Mouse (Mus musculus): ENCODE data around the gene Atg14.
"Not testable (repeated sequence)": the region's sequence is repeated elsewhere in the genome, so short reads cannot be mapped to it uniquely, and the experiment has no call there.

Gene Atg14

DNA sequence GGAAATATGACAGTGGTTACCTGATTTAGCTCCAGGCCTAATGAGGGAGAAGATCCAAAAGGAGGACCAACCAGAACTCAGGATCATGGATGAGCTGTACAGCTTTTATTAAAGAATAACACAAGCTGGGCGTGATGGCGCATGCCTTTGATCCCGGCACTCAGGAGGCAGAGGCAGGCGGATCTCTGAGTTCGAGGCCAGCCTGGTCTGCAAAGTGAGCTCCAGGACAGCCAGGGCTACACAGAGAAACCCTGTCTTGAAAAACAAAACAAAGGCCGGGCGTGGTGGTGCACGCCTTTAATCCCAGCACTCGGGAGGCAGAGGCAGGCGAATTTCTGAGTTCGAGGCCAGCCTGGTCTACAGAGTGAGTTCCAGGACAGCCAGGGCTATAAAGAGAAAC, at the start of gene Atg14:
Gene Atg14 (minus strand): TSS at position 101 of the 400 bp plus-strand sequence.
- not testable (repeated sequence) for DNase-seq (ENCODE audit: low read depth)

DNA sequence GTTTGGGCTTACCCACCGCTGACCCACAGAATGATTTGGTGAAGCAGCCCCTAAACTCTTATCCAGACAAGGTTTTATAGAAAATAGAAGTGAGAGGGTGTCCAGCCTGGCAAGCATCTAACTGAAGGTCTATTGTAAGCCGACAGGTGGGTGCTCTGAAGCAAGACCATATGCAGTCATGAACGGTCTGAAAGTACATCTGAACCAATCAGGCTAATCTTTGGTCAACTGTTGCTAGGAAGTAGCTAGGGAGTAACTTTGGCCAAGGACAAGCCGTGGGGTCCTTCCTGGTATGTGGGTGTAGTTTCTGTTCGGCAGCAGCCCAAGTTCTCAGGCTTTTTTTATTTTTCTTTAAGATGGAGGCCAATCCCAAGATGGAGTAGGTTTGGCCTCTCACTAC, 48.4 kb upstream of the Atg14 start:
- DNase-seq (ENCODE audit: low read depth), result no peak

DNA sequence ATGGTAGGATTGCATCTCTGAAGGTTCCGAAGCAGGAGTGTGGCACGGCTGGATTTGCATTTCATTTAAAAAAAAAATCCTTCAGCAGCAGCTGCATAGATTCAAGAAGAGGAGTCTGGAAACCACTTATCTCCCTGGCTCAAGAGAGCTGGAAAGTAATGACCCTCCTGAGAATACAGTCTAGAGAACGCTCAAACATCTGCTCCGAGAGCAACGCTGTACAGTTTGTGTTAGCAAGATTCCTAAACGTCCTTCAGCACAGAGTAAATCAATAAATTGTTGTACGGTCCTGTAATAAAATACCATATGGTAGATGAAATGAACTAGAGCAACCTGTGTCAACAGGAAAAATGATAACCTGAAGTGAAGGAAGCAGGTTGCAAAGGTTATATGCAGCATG, 42.8 kb upstream of the Atg14 start:
- no peak for DNase-seq (ENCODE audit: low read depth)

DNA sequence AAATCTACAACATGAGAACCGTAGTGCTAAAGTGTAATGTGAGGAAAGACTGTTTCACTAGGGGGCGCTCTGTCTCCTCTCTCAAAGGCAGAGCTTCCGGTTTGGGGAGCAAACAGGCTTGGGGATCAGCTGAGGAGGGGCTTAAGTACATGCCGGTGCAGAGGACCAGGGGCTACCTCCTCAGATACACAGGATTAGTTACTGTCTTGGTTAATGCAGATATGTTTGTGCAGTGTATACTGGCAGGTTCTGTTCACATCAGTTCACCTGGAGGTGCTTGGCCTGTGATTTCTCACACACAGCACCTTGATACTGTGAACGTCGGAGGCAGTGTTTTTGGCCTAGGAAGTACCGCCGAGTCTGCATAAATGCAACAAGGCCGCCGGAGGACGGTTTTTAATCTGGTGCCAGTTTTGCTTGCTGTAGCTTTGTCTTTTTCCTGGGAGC, 27.5 kb upstream of the Atg14 start:
- DNase-seq (ENCODE audit: low read depth), result peak; percentile 48

DNA sequence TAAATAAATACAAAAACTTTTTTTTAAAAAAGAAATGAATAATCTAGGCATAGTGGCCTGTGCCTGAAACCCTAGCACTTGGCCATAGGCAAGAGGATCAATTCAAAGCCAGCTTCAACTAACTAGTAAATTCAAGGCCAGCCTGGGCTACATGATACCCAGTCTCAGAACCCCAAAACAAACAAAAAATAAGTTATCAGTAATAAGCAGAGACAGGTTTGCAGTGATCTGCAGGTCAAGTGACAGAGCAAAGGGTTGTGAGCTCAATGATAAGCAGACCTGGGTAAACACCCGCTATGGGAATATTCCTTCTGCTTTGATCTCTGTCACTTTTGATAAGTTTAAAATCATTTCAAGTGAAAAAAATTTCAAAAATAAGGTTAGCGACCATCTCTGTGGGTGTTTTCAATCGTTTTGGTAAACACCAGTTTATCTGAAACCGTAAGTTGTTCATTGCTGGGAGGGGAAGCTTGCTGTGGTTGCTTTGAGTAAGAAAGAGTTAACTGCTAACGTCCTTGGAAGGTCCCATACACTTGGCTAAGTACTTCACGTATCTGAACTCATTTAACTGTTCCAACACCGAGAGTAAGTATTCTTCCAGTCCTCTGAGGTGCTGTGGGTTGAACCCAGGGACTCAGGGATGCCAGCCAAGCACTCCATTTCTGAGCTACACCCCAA, 24.1 kb upstream of the Atg14 start:
- DNase-seq (ENCODE audit: low read depth), result no peak

DNA sequence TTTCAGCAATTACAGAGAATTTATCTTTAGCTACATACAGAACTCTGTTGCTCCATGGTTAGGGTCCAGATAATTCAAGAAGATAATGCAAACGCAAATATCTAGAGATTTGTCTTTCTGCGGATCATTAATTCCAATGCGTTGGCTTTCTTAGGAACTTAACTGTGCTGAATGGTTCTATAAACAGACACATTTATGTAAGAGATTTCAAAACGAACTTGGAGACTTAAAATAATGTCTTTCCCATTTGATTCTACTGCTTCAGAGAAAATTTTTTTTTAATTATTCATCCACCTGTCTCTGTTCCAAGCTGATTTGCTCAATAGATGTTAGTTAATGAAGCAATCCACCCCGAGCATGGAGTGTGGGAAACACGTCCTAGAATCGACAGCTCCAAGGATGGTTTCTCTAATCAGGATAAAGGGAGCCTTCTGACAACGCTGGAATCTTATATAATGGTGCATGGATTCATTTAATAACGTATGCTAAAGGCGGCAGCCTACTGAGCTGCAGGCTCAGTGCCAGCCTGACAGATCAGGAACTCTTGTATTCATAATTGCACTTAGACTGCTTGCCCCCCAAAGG, 20.0 kb upstream of the Atg14 start:
- DNase-seq (ENCODE audit: low read depth), result no peak

DNA sequence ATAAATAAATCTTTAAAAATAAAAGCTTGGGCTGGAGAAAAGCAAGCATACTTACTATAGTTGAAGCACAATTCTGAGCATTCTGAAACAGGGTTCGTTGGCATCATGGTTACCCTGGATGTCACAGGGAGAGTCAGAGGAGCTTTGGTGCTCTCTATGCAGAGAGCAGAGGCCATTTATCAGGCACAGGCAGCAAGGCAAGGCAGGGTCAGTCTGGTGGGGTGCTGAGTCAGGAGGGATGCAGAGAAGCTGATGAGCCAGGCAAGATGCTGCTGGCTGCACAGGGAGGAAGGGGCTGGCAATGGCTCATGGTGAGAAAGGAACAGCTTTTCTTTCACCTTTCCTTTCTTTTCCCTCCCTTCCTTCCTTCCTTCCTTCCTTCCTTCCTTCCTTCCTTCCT, 19.0 kb upstream of the Atg14 start:
- no peak for DNase-seq (ENCODE audit: low read depth)

DNA sequence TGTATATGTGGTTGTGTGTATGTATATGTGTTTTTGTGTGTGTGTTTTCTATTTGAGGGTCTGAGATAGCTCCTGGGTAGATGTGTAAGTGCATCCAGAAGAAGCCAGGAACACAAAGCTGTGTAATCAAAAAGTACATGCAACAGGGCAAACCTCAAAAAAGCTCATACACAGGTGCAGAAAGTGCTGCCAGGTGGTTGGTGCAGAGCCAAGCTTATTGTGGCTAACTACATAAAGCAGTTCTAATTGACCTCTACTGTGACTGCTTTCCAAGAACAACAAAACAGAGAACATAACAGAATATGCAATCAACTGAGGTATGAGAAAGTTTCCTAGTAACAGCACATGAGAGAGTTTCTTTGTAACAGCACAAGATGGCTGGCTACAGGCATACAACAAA, 13.9 kb upstream of the Atg14 start:
- DNase-seq (ENCODE audit: low read depth), result no peak

DNA sequence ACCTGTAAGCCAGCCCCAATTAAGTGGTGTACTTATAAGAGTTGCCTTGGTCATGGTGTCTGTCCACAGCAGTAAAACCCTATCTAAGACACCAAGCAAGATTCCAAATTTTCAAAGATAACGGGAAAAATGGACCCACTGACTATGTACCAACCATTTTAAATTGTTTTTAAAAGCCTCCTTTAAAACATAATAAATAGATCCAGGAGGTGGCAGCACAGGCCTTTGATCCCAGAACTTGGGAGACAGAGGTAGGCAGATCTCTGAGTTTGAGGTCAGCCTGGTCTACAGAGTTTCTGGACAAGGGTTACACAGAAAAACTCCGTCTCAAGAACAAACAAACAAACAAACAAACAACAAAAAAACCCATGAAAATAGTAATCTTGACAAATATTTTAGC, 11.2 kb upstream of the Atg14 start:
- DNase-seq (ENCODE audit: low read depth), result no peak

DNA sequence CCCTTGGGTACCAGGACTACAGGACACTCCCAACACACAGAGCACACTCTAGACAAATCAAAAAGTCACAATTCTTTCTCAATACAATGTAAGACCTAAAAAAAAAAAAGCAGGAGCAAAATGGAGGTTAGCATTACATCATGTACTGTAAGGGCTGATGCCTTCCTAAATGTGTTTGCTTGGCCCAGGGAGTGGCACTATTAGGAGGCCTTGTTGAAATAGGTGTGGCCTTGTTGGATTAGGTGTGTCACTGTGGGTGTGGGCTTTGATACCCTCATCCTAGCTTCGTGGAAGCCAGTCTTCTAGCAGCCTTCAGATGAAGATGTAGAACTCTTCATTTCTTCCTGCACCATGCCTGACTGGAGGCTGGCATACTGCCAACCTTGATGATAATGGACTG, 10.8 kb upstream of the Atg14 start:
- DNase-seq (ENCODE audit: low read depth), result peak; percentile 40

DNA sequence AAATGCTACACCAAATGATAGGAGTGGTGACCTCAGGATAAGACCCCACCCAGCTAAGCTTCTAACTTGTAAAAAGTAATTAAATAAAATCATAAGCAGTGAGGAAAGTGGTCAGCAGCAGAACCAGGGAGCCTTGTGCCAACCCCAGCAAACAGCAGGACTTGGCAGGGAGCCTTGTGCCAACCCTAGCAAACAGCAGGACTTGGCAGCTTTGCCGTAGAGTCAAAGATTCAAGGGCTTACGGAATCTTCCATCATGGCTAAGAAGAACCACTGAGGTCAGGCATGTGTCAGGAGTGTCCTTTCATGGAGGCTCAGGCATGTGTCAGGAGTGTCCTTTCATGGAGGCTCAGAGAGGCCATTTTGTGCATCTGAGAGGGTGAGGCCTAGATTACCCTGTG, 7.6 kb upstream of the Atg14 start:
- DNase-seq (ENCODE audit: low read depth), result no peak

DNA sequence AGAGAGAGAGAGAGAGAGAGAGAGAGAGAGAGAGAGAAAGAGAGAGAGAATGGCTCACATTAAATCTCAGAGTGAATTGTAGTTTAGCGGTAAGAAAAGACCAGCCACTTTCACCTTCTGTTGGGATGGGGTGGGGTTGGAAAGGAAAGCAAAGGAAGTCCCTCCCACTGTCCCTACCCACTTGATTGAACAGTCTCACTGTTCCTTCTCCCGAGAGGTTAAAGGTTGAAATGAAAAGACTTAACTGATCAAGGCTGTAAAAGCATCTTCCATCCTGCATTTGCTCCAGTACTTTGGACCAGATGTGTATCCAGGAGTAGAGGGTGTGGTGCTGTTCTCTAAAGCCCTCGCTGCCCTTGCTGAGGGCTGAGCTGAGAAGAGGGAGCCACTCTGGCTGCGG, 6.2 kb upstream of the Atg14 start:
- DNase-seq (ENCODE audit: low read depth), result no peak

DNA sequence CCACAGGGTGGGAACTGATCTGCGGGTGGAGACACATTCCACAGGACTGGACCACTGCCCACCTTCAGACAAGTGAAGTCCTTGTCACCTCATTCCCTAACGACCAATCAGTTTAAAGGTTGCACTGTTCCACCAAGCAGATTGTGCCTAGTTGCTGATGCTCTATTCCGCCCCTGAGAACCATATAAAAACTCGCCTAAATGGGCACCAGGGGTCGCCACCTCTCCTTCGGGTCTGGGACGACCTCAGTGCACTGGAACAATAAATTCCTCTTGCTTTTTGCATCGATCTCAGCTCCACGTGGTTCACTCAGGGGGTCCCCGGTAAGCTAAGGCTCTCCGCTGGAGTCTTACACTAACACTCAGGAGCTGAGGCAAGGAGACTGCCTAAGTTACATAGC, 4.3 kb upstream of the Atg14 start:
- no peak for DNase-seq (ENCODE audit: low read depth)

DNA sequence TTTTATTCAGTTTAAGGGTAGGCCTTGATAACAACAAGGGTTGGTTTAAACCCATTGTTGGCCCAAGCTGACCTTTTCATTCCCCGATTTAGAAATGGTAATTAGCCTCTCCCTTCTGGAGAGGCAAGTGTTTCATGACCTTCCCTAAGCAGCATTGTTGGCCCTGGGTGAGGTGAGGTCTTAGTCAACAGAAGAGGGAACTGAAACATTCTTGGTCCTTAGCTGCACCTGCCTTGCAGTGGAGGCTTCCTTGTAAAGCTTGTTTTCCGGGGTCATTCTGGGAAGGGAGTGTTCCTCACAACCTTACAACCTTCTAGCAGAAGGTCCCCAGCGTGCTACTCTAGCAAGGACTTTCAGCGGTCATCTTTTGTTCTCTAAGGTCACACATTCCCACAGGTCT, 2.3 kb upstream of the Atg14 start:
- no peak for DNase-seq (ENCODE audit: low read depth)

DNA sequence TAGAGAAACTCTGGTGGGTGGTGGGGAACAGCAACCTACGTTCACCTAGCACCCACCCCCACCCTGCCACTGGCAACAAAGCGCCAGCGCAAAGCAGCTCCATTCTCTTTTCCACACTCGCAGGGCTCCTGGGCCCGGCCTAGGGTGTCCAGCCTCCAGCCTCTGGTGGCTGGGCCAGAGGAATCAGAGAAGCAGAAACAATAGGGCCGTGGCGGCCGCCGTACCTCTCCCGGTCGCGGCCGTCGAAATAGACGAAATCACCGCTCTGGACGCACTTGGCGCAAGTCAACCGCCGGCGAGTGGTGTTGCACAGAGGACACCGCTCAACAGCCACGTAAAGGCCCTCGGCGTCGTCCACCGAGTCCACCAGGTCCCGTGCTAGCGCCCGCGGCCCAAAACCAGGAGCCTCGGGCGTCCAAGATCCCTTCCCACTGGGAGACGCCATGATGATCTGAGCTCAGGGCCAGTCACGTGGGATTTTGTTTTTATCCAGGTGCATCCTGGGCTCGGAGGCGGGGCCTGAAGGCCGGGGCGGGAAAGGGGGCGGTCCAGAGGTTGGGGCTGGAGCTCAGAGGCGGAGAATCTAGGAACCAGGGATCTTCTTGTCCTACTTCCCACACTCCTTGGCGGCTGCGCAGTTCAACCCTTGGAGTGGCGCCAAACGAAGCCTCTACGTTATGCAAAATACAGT, 2.3 kb downstream of the Atg14 start:
- DNase-seq (ENCODE audit: low read depth), result peak; percentile 94

DNA sequence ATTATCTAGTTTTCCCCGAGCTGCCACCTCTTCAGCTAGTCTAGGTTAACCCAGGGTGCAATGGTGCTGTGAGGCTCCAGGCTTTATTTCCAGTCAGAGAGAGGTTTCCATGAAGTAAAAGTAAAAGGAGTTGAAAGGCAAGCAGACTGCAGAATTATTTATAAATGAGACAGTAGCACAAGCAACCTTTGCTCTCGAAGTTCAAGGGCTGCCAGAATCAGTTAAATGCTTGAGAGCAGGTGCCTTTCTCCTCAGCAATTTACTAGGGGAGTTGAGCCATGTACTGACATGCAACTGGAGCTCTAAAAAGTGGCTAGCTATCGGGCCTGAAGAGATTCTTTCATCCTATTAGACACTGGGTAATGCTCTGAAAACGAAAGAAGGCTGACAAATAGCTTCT, 7.3 kb downstream of the Atg14 start:
- DNase-seq (ENCODE audit: low read depth), result no peak

DNA sequence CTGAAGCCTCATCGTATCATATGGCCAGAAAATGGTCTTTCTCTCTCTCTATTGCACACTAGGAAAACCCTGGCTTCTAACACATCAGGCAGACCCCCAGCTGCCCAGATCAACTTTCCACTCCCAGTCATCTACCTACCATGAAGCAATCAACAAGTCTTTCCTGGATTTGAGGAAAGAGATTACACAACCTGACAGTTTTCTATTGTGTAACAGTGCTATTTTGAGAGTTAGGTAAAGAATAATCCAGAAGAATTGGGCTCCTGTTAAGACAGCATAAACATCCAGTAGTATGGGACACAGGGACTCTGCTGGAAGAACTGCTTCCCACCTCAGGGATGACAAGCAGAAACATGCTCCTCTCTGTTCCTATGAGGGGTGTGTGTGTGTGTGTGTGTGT, 7.9 kb downstream of the Atg14 start:
- no peak for DNase-seq (ENCODE audit: low read depth)

DNA sequence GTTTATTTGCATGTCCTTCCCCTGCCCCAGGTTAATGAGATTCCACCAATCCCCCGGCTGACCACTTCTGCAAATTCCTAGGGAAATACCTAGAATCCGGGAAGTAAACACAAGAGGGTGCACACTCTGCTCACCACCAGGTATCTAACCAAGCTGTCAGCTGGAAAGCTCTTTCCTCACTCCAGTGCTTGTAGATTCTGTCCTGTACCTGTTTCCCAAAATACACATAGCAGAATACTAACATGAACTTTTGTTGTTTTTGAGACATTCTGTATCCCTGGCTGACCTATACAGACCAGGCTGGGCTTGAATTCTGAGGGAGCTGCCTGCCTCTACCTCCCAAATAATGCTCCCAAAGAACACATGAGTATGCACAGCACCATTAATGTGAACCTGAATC, 9.7 kb downstream of the Atg14 start:
- DNase-seq (ENCODE audit: low read depth), result no peak

DNA sequence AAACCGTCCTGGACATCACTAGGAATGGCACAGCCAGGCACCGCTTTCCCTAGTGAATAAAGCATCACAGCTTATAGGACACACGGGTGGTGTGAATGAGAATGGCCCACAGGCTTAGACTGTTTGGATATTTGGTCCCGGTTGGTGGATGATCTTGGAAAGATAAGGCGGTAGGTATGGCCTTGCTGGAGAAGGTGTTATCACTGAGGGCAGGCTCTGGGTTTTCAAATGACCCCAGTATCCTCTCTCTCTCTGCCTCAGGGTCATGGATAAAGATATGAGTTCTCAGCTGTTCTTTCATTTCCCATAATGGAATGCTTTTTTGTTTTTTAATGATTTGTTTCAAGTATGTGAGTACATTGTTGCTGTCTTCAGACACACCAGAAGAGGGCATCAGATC, 15.2 kb downstream of the Atg14 start:
- DNase-seq (ENCODE audit: low read depth), result no peak

DNA sequence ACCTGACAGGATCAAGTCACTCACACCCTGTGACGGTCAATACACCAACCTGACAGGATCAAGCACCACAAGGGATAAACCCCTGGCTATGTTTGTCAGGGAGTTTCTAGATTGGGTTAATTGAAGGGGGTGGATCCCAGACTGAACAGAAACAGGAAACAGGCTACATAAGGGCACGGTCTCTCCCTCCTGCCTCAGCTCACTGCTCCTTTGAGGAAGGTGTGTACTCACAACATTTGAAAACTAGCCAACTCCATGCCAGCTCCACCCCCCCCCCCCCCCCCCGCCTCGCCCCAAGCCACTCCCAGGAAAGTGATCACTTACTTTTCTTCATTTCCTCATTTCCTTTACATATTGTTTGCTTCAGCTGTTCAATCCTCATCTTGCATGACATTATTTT, 16.2 kb downstream of the Atg14 start:
- no peak for DNase-seq (ENCODE audit: low read depth)

DNA sequence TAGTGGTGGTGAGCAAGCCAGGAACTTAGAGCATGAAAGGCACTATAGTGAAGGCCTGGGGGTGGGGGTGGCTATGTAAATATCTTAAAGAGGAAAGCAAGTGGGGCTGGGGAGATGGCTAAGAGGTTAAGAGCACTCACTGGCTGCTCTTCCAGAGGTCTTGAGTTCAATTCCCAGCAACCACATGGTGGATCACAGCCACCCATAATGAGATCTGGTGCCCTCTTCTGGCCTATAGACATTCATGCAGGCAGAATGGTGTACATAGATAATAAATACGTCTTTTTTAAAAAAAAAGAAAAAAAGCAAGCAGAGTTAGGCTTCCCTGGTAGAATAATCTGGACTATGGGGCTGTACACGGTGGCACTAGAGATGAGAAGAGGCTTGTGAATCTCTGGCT, 17.1 kb downstream of the Atg14 start:
- no peak for DNase-seq (ENCODE audit: low read depth)

DNA sequence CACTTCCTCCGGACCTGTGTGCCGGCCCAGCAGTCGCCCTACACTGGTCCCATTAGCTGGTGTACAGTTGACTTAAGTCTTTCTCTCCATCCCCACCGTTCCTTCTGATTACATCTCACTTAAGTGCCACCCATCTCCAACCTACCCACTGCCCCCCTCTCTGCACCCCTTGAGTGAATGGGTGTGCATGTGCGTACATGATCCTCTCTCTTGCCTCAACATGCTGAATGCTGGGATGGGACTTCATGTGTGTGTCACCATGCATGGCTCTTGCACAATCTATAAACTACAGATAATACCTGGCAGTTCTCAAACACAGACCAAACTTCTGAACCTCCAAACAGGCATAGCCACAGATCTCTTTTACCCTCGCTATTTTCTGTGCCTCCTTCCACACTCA, 18.8 kb downstream of the Atg14 start:
- no peak for DNase-seq (ENCODE audit: low read depth)

DNA sequence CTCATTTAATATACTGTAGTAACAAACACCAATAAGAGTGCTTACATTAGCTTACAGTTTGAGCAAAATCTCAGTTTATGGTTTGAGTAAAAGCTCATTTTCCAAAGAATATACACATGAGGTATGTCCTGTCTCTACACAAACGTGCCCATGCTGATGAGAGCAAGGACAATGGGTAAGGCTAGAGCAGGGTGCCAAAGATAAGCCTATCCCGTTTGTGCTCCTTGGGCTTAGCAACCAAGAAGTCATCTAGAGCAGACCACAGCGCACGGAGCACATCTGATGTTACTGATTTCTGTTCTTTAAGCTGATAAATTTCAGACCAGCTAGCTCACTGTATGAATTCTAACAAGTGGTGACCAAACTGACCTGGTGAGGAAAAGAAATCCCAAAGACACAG, 25.6 kb downstream of the Atg14 start:
- no peak for DNase-seq (ENCODE audit: low read depth)

DNA sequence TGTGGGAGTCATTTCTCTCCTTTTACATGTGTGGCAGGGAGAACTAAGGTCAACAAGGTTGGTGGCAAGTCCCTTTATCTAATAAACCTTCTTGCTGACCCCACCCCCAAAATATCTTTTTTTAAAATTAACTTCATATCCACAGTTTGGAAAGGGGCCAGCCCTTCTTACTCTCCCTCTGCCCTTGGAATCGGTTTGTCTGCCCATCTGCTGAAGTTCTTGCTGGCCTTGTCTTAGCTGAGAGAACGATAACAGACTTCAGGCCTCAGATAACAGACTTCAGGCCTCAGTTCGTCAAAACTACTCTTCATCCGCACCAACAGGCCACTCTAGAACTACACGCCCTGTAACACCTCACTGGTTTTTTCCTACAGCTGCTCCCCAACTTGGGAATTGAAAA, 26.2 kb downstream of the Atg14 start:
- DNase-seq (ENCODE audit: low read depth), result no peak

Data from c-Kit-positive CD71-positive TER-119-negative erythroid progenitor cells, embryonic 14.5 days (primary cell).